Mouse (Mus musculus) testis, adult 2 months (tissue): ENCODE measurements around the gene Kcnh3. TPM values are rescaled to one million over a fixed set of nuclear protein-coding genes. Genes with fewer than 3 reads are reported as not detected.
"Not testable (repeated sequence)": the region's sequence is repeated elsewhere in the genome, so short reads cannot be mapped to it uniquely, and the experiment has no call there.

Source experiments
- H3K27ac ChIP-seq: fragments of 200-500 bp; 2 replicates; pipeline ENCODE4 v1.5.1; 2012; ENCODE audit warnings: low read depth, low read length; ENCODE audit not compliant: control insufficient read depth, insufficient read depth
- H3K27me3 ChIP-seq: fragments of 200-500 bp; 2 replicates; pipeline ENCODE4 v1.6.1; 2012; ENCODE audit warnings: mild to moderate bottlenecking, low read length, moderate library complexity; ENCODE audit not compliant: control insufficient read depth, insufficient read depth
- H3K36me3 ChIP-seq: fragments of 200-500 bp; 2 replicates; pipeline ENCODE4 v1.6.1; 2012; ENCODE audit warnings: mild to moderate bottlenecking, low read length; ENCODE audit not compliant: control insufficient read depth, insufficient read depth
- H3K4me1 ChIP-seq: fragments of 200-500 bp; 2 replicates; pipeline ENCODE4 v1.6.1; 2012; ENCODE audit warnings: low read length; ENCODE audit not compliant: control insufficient read depth, insufficient read depth
- H3K4me3 ChIP-seq: fragments of 200-500 bp; 2 replicates; pipeline ENCODE4 v1.5.1; 2012; ENCODE audit warnings: low read depth, mild to moderate bottlenecking, low read length, moderate library complexity, mixed read lengths; ENCODE audit not compliant: control insufficient read depth
- CTCF ChIP-seq: fragments of 200-500 bp; IDR thresholded peaks from 2 replicates; pipeline ENCODE4 v1.5.1; 2012; ENCODE audit warnings: low read depth, mild to moderate bottlenecking, inconsistent platforms, low read length, moderate library complexity; ENCODE audit not compliant: control insufficient read depth, insufficient read depth, insufficient replicate concordance
- POLR2A ChIP-seq: fragments of 200-500 bp; IDR thresholded peaks from 2 replicates; pipeline ENCODE4 v1.6.1; 2012; ENCODE audit warnings: low read depth, mild to moderate bottlenecking, inconsistent platforms, low read length, moderate library complexity; ENCODE audit not compliant: control insufficient read depth
- polyA plus RNA-seq: library from polyadenylated mRNA; depleted of rRNA; stranded (reverse); fragments of >200 nt; gene quantifications from 2 replicates; pipeline ENCODE4 v1.2.3, GENCODE M21; 2012

The Kcnh3 gene
- polyA plus RNA-seq, 1 experiment, result 0.89 TPM

- H3K4me1 ChIP-seq, result peaks cover 2% of the 10 kb centered on the region
- no peaks in the 10 kb centered on the region for H3K36me3 ChIP-seq
- no peak for TF ChIP-seq CTCF
- no peak for TF ChIP-seq POLR2A
- no peaks in the 10 kb centered on the region for H3K27me3 ChIP-seq
- H3K27ac ChIP-seq, result peak overlapping the region; percentile 94
- peak overlapping the region; percentile 95 for H3K4me3 ChIP-seq
Measured at GRCm38 (mm10) chr15:99252381-99253174, 27.9 kb downstream of the Kcnh3 start.

GRCm38 (mm10) chr15:99253175-99253479 is 28.5 kb downstream of the Kcnh3 start:
- not testable (repeated sequence) for H3K36me3 ChIP-seq, H3K4me1 ChIP-seq, H3K27ac ChIP-seq, H3K4me3 ChIP-seq, H3K27me3 ChIP-seq

GRCm38 (mm10) chr15:99253772-99254171 is 29.1 kb downstream of the Kcnh3 start:
- Histone ChIP-seq H3K27ac (no peak overlapping the region; the same call in 1 of the 2 replicates), H3K27me3 (no peaks in the 10 kb centered on the region)
- no peak for TF ChIP-seq POLR2A
- TF ChIP-seq CTCF, result no peak

GRCm38 (mm10) chr15:99254477-99255005 is 29.9 kb downstream of the Kcnh3 start:
- no peak overlapping the region for H3K27ac ChIP-seq
- no peak overlapping the region for H3K4me3 ChIP-seq
- H3K27me3 ChIP-seq, result no peaks in the 10 kb centered on the region
- no peak for TF ChIP-seq POLR2A
- no peak for TF ChIP-seq CTCF
- peaks cover 3% of the 10 kb centered on the region for H3K4me1 ChIP-seq
- no peaks in the 10 kb centered on the region for H3K36me3 ChIP-seq

More at GRCm38 (mm10) chr15:99253772-99254171, 29.1 kb downstream of the Kcnh3 start:
- no peak overlapping the region for H3K4me3 ChIP-seq
- H3K4me1 ChIP-seq, result peaks cover 2% of the 10 kb centered on the region
- H3K36me3 ChIP-seq, result no peaks in the 10 kb centered on the region

GRCm38 (mm10) chr15:99255241-99255749 is 30.6 kb downstream of the Kcnh3 start:
- H3K27me3 ChIP-seq, result no peaks in the 10 kb centered on the region
- H3K4me3 ChIP-seq, result no peak overlapping the region

GRCm38 (mm10) chr15:99259167-99259729 is 34.6 kb downstream of the Kcnh3 start:
- 0 out of 2 replicates have a peak, but pooled peaks cover 2% of the 10 kb centered on the region for H3K4me1 ChIP-seq
- H3K27me3 ChIP-seq, result no peaks in the 10 kb centered on the region
- TF ChIP-seq CTCF (no peak), POLR2A (no peak)
- H3K27ac ChIP-seq, result no peak overlapping the region
- H3K36me3 ChIP-seq, result no peaks in the 10 kb centered on the region
- H3K4me3 ChIP-seq, result no peak overlapping the region

More at GRCm38 (mm10) chr15:99255241-99255749, 30.6 kb downstream of the Kcnh3 start:
- Histone ChIP-seq H3K36me3 (no peaks in the 10 kb centered on the region), H3K4me1 (peaks cover 3% of the 10 kb centered on the region), H3K27ac (no peak overlapping the region)
- no peak for TF ChIP-seq CTCF
- TF ChIP-seq POLR2A, result no peak

GRCm38 (mm10) chr15:99259730-99260252 is 35.1 kb downstream of the Kcnh3 start:
- Histone ChIP-seq H3K4me1 (0 out of 2 replicates have a peak, but pooled peaks cover 2% of the 10 kb centered on the region), H3K36me3 (no peaks in the 10 kb centered on the region), H3K27me3 (no peaks in the 10 kb centered on the region), H3K4me3 (no peak overlapping the region), H3K27ac (no peak overlapping the region)
- TF ChIP-seq CTCF (no peak), POLR2A (peak; percentile 49; the same call in 1 of the 2 replicates)
